Mouse (Mus musculus): ENCODE results near the gene Tex19.2. TPM values are rescaled to one million over a fixed set of nuclear protein-coding genes. Genes with fewer than 3 reads are reported as not detected.
"Not testable (repeated sequence)": the region's sequence is repeated elsewhere in the genome, so short reads cannot be mapped to it uniquely, and the experiment has no call there.

The Tex19.2 gene
- total RNA-seq, 2 experiments from 2014 or later: not detected

DNA sequence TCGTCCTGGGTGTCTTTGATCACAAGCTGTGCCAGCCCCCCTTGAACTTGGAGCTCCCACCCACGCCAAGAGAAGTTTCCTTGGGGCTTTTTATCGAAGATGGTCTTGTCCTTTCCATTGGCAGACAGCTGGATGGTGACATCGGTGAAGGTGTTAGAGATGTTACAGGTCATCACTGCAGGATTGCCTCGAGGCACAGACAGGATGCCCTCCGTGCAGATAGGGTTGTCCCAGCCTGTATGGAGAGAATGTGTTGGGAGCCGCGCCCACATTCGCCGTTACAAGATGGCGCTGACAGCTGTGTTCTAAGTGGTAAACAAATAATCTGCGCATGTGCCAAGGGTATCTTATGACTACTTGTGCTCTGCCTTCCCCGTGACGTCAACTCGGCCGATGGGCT lies 48.8 kb downstream of the Tex19.2 start:
- not testable (repeated sequence) for DNase-seq (ENCODE audit: extremely low spot score in 1 of 2, low spot score in 1 of 2)

DNA sequence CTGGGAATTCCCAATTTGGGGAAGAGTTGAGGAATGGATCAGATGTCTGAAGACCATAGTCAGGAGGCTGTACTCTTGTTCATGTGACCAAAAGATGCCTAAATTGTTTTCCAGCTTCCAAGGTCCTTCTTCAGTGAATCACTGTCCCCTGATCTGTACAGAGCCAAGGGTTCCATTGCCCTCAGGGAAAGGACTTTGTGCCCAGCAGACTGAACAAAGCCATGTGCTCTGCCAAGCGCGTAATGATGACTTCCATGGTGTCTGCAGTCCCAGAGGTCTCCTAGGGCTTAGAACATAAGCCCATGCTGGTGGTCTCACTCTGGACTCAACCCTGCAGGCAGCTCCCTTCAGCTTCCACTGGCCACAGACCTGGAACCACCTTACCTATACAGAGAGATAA lies 50.6 kb downstream of the Tex19.2 start:
- no peak for DNase-seq (ENCODE audit: extremely low spot score in 1 of 2, low spot score in 1 of 2)

Other genes with a start within 250 kb of the Tex19.2 start
- gene Ccdc57, start 185.8 kb downstream of the Tex19.2 start, total RNA-seq (2021): 1 to 10 TPM; 4.8 to 8.0 TPM
- gene Slc16a3, start 170.2 kb downstream of the Tex19.2 start, total RNA-seq (2021): 1 to 10 TPM; 2.0 to 2.2 TPM
- 100 to 1,000 TPM; 127 to 128 TPM for gene Csnk1d, start 127.3 kb downstream of the Tex19.2 start, total RNA-seq (2021)
- not detected for gene Cd7, start 79.3 kb downstream of the Tex19.2 start, total RNA-seq (2021)
- not detected for gene Sectm1b, start 55.1 kb downstream of the Tex19.2 start, total RNA-seq (2021)
- not detected for gene Sectm1a, start 37.5 kb downstream of the Tex19.2 start, total RNA-seq (2021)
- gene Tex19.1, start 27.5 kb upstream of the Tex19.2 start, total RNA-seq (2021): not detected
- gene Uts2r, start 41.6 kb upstream of the Tex19.2 start, total RNA-seq (2021): under 1 TPM; 0.25 to 0.35 TPM
- gene Hexdc, start 85.8 kb upstream of the Tex19.2 start, total RNA-seq (2021): 10 to 100 TPM; 22.1 to 26.5 TPM
- 1 to 10 TPM; 7.1 to 7.3 TPM for gene Ogfod3, start 86.0 kb upstream of the Tex19.2 start, total RNA-seq (2021)
- 10 to 100 TPM; 23.3 to 24.0 TPM for gene Cybc1, start 110.6 kb upstream of the Tex19.2 start, total RNA-seq (2021)
- 10 to 100 TPM; 52.9 to 55.6 TPM for gene Narf, start 118.6 kb upstream of the Tex19.2 start, total RNA-seq (2021)
- 10 to 100 TPM; 79.4 to 82.9 TPM for gene Foxk2, start 141.3 kb upstream of the Tex19.2 start, total RNA-seq (2021)
- 10 to 100 TPM; 63.7 to 65.6 TPM for gene Wdr45b, start 235.8 kb upstream of the Tex19.2 start, total RNA-seq (2021)

Data from layer of hippocampus, postnatal 25 days (tissue).